Mouse (Mus musculus) cerebellum, adult 9-11 months (tissue): Measurements from ENCODE around the gene Hrc.

Experiments used
- DNase-seq: peaks from one replicate; pipeline ENCODE4 v3.0.0; 2022

Hrc gene

DNA sequence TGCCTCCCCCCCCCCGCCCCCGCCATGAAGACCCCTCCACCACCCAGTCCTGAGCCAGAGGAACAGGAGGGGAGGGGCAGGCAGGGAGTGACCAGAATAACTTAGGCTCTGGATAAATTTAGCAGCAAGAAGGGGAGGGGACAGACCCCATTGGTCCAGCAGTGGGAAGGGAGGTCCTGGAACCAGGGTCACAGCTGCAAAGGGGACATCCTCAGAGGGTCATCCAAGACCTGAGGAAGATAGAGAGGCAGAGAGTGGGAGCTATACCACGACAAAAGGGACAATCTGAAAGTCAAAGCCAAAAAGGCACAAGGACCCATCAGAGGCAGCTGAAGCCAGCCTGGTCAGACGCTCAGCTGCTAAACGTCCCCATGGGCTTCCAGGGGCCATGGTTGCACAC, at the start of gene Hrc:
Hrc (plus strand) TSS at position 235 of the 400 bp plus-strand sequence.
- DNase-seq: no peak

- DNase-seq: no peak
Measured at GRCm38 (mm10) chr7:45286486-45286885, 48.6 kb upstream of the Hrc start.

GRCm38 (mm10) chr7:45296626-45297025, 38.5 kb upstream of the Hrc start:
- no peak for DNase-seq

DNA sequence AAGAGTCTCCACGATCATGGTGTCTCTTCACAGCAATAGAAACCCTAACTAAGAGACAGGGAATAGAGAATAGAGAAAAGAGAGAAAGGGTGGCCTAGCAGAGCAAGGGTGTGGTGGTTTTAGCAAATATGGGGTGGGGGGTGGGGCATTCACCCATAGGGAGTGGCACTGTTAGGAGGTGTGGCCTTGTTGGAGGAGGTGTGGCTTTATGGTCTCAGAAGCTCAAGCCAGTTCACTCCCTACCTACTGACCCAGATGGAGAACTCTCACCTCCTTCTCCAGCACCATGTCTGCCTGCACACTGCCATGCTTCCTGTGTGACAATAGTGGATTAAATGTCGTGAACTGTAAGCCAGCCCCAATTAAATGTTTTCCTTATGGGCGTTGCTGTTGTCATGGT, 37.5 kb upstream of the Hrc start:
- no peak for DNase-seq

DNA sequence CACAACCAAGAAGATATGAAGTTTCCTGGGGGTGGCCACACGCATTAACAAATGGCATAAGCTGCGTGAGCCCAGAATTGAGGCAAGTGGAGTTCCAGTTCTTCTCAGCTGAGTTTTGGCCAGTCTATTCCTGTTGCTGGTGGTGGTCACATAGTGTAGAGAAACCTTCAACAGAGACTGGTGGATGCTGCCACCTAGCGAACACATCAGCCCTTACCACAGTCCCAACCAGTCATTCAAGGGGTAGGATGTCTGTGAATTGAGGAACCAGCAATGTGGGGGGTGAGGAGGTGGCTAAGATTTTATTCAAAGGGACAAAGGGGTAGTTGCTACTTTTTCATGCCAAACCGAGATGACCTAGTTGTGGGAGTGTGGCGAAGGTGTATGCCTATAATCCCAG, 35.3 kb upstream of the Hrc start:
- DNase-seq: peak; percentile 46

DNA sequence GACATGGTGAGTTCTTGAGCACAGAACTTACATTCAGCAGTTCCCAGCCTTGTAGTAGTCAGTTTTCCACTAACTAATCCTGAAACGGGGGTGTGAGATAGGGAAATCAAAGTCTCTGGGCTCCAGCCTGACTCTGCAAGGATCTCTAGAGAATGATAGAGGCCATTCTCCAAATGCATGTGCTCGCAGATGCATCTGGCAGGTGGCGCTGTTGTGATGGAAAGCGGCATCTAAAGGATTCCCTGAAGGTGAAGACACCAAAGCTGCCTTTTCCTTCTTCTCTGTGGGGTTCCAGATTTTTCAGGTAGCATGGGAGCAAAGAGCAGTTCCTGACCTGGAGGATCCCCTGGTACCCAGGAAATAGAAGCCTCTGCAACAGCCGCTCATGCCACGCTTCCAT, 34.8 kb upstream of the Hrc start:
- DNase-seq: peak; percentile 64

DNA sequence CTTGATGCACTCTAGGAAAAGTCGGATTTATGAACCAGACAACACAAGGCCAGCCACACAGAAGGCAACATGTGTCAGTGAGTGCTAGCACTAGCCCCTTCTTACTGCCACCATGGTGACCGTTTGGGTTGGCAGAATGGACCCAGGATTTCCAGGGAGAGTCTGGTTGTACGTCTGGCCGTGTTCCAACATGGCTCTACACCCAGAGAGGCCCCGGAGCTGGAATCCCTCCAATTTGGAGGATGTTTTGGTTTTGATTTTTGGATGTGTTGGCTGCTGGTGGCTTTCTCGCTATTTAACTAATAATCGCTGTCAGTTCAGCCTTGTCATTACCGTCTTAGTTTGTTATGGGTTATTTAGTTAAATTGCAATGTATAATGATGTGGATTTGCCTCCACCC, 32.5 kb upstream of the Hrc start:
- DNase-seq: no peak

GRCm38 (mm10) chr7:45304869-45305268, 30.2 kb upstream of the Hrc start:
- no peak for DNase-seq

- peak; percentile 88 for DNase-seq
Measured at GRCm38 (mm10) chr7:45305275-45305674, 29.8 kb upstream of the Hrc start.

DNA sequence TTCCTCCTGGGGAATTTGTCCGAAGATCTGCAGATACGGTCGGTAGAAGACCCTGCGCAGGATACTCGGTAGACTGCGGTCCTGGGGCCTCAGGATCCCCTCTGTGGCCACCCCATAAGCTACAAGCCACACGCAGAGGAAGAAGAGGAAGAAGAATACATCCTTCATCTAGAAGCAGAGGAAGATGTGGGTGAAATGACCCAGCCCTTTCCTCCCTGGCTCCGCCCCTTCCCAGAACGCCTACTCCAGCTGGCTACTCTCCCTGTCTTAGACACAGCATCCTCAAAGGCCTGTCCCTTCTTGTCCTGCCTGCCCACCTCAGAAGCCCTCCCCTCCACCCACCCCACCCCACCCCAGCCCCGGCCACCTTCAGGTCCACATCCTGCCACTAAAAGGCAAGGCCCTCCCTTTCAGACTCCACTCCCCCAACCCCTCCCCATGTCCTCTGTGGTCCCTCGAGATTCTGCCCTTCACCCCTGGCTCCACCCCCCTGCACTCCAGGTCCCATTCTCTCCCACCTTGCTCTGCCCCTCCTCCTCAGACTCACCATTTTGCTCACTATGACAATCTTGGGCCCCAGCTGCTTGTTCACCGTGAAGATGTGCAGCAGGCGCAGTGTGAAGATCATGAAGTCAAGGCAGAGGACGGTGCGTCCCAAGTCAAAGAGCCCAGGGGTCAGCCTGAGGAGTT, 26.4 kb upstream of the Hrc start:
- DNase-seq: no peak

DNA sequence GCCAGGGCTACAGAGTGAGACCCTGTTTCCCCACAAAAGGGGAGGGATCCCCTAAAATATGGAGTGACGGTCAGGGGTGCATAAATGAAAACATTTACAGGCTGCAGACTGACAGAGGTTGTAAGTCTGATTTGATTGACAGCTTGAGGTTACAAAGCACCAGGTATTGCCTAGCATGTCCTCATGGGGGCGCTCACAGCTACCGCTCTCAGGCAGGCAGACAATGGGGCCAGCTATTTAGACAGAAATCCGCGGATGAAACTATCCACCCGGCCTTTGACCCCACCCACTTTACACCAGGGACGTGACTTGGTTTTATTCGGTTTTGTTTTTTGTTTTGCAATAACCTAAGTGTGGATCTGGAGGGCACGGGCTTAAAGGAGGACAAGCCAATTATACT, 25.6 kb upstream of the Hrc start:
- DNase-seq: peak; percentile 54

DNA sequence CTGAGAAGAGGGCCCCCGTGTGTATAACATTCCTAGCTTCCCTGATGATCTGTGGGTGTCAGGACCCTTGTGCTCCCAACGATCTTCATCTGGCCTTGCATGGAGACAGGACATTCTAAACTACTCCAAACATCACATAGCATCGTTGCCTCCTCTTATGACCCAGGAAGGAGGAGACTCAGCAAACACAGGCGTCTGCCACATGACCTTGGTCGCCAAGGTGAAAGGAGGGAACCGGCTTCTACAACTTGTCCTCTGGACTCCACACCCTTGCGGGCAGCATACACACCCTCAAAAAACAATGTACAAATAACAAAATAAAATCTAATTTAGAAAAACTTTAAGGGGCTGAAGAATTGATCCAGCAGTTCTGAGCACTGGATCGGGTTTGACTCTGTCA, 23.1 kb upstream of the Hrc start:
- no peak for DNase-seq

GRCm38 (mm10) chr7:45312686-45313453, 22.2 kb upstream of the Hrc start:
- DNase-seq: no peak

DNA sequence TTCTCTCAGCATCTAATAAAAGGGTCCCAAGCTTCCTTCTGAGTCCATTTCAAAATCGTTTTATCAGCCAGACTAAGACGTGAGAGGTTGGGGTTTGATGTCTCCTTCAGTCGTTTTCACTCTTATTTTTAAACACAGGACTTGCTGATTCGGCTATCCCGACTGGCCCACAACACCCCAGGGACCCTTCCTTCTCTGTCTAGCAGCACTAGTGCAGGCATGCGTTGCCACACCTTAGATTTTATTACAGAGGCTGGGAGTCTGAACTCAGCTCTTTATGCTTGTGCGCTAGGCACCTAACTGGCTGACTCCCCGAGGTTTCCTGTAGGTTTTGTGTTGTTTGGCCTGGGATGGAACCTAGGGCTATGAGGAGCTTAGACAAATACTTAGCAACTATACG, 21.6 kb upstream of the Hrc start:
- no peak for DNase-seq

GRCm38 (mm10) chr7:45315182-45315701, 19.8 kb upstream of the Hrc start:
- no peak for DNase-seq

GRCm38 (mm10) chr7:45316536-45316935, 18.6 kb upstream of the Hrc start:
- DNase-seq: no peak

DNA sequence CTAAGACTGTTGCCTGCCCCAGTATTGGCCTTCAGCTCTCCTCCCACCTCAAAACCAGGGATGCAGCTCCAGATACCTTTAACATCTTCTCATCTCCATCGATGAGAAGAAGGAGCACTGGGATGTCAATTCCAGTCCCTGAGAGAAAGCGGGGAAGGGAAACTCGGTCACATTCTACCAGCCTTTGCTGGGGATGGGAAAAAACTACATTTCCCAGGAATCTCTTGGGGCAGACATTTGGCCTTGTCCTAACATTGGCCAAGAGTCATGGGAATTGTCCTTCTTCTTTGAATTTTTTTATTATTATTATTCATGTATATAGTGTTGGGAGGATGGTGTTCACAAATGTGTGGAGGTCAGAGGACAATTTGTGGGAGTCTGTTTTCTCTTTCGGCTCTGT, 12.8 kb upstream of the Hrc start:
- DNase-seq: no peak

- no peak for DNase-seq
Measured at GRCm38 (mm10) chr7:45323069-45323468, 12.0 kb upstream of the Hrc start.

DNA sequence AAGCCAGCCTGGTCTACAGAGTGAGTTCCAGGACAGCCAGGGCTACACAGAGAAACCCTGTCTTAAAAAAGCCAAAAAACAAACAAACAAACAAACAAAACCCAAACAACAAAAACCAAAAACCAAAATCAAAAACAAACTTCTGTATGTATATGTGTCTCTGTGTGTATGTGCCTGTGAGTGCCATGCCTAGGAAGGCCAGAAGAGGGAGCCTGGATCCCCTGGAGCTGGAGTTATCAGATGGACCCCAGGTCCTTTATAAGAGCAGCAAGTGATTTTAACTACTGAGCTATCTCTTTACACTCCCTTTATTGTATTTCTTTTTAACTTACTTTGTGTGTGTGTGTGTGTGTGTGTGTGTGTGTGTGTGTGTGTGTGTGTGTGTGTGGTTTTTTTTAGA, 9.3 kb upstream of the Hrc start:
- DNase-seq: no peak

DNA sequence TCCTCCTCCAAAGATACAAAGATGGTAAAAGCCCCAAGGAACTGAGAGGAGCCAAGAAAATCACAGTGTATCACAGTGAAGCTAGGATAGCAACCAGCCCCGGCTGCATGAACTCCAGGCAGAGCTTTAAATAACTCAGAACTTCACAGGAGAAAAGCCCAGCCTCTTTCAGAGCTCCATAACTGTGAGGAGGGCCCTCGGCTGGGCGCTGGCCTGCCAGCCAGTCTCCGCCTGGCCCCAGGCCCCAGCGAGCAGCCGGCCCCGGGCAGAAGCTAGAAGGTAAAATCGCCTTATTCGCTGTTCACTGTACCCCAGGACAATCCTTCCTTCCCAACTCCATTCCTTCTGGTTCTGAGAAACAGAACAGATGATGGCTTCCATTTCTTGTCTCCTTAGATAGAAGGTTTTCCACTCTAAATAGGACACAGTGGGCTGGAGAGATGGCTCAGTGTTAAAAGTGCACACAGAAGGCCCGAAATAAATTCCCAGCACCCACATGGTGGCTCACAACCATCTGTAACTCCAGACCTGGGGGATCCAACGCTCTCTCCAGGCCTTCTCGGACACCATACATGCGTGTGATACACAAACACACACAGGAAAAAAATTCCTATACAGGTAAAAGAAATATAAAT, 6.1 kb upstream of the Hrc start:
- DNase-seq: no peak

DNA sequence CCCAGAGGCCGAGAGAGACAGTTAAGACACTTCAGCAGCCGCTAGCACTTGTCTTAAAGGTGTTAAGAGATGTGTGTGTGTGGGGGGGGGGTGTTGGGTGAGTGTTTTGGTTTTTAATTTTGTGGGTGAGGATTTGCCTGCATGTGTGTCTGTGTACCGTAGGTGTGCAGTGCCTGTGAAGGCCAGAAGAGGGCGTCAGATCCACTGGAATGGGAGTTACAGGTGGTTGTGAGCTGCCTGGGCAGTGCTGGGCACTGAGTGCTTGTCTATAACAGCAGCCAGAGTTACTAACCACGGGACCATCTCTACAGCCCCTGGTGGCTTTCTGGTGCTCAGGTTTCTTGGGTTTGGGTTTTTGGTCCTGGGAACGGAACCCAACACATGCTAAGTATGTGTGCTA, 3.6 kb upstream of the Hrc start:
- DNase-seq: no peak

GRCm38 (mm10) chr7:45332685-45333425, 2.2 kb upstream of the Hrc start:
- peak; percentile 60 for DNase-seq

DNA sequence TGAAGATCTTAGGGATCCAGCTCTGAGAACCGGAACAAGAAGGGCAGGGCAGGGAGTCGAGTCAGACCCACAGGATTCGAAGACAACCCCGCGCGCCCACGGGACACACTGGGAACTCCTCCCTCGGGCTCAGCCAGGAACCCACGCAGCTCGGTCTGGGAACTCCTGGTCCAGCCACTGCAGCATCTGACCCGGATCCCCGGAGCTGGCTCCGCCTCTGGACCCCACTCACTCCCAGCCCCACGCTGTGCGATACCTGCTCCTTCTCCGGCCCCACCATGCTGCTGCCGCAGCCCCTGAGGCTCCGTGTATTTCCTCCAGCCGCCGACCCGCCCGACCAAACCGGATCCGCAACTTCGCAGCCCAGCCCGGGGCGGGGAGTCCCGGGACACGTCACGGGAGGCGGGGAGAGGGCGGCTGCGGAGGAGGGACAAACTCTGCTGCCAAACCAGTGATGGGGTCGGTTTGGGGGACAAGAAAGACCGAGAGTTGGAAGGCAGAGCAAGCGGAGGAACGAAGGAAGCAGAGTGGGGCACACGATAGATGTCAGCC, 1.6 kb upstream of the Hrc start, which contains the start of gene Trpm4:
Trpm4 (minus strand) TSS at position 350 of the 552 bp plus-strand sequence.
- peak; percentile 70 for DNase-seq
